Mouse (Mus musculus) left cerebral cortex, postnatal 10 days (tissue): ENCODE measurements around the gene Oxtr. TPM values are rescaled to one million over a fixed set of nuclear protein-coding genes. Genes with fewer than 3 reads are reported as not detected.

Experiments
- total RNA-seq, 2 experiments: library from RNA; stranded (reverse); gene quantifications; 2 replicates each; pipeline ENCODE4 v1.2.3; 2021

The Oxtr gene
- total RNA-seq, 2 experiments from 2014 or later, result 11.6 to 12.3 TPM

Other genes starting within 250 kb of the Oxtr start
- 10 to 100 TPM; 15.3 to 15.6 TPM for gene Lmcd1, start 216.2 kb downstream of the Oxtr start, total RNA-seq
- under 1 TPM in 1 of 2 experiments, not detected in 1; 0.34 TPM for gene Ssu2, start 101.9 kb downstream of the Oxtr start, total RNA-seq
- under 1 TPM; 0.39 to 0.61 TPM for gene Cav3, start 30.4 kb downstream of the Oxtr start, total RNA-seq
- gene Rad18, start 206.7 kb upstream of the Oxtr start, total RNA-seq, result 1 to 10 TPM; 8.6 to 8.7 TPM